Mouse (Mus musculus) right cerebral cortex, adult 2 months (tissue): Measurements from ENCODE around the gene Boc.
A peak's percentile ranks its signal among the peaks of the same experiment; 100 is the strongest.

Experiments
- DNase-seq, 2 experiments: peaks; one replicate each; pipeline ENCODE4 v3.0.0; 2021 to 2022; ENCODE audit warnings: low spot score in 2 of 2

Boc gene

GRCm38 (mm10) chr16:44558471-44559329 lies at the start of gene Boc:
Boc (minus strand) TSS chr16:44558897.
- DNase-seq: peak; percentile 56 to 69

DNA sequence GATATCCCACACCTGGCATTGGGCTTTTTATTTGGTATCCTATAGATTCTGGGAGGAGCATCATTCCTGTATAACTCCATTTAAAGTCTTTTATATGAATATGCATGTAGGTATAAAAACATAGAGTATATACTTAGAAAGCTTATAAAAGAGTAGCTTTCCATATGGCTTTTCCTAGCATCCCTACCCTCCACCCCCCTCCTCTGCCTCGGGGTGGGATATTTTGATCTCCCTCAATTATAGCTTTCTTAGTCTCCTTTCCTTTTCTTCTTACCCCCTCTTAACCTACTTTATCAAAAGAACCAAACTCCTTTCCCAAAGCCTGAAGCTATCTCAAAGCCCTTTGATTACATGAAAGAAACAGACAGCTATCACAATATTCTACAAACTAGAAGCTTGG lies 47.9 kb upstream of the Boc start:
- DNase-seq: no peak

GRCm38 (mm10) chr16:44604021-44604616 lies 45.4 kb upstream of the Boc start:
- DNase-seq: no peak

- DNase-seq: no peak
Measured at GRCm38 (mm10) chr16:44601999-44602794, 43.5 kb upstream of the Boc start.

- DNase-seq: no peak
Measured at GRCm38 (mm10) chr16:44601182-44601581, 42.5 kb upstream of the Boc start.

GRCm38 (mm10) chr16:44597106-44597806 lies 38.6 kb upstream of the Boc start:
- no peak for DNase-seq

DNA sequence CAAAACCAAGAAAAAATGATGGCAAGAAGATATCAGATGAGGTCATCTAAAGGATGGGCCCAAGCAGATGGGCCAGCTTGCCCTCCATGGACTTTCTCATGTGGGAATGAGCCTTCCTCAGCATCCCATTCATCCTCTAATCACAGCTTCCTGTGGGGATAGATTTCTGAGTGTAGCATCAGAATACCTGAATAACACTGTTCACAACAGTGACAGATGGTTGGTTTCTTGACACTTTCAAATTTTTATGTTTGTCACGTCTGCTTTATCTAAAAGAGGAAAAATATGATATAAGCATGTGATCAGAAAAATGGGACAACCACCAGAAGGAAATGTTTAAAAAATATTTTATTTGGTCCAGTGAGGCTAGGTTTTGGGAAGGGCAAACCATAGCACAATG lies 30.8 kb upstream of the Boc start:
- DNase-seq: no peak

DNA sequence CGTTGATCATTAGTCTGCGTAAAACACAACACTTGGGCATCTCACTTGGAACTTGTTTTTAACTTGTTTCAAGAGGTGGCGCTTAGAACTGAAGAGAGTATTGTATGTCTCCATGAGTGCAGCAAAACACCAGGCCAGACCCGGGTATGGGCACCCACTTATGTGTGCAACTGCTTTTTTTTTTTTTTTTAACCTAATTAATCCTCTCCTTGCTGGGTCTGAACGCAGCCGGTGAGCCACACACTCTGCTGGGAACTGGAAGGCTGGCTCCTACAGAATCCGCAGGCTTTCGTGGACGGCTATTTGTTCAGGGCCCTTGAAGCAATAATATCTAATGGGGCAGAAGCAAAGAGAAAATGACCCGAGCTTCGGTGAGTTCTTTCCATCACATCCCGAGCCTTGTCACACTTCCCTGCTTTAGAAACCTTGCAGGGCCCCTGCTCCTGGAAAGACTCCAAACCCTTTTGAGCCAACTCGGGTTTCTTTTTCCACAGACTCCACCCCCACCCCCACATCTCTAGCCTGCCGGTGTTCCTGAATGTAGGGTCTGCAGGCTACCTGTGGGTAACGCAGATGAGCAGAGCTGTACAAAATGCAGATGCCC lies 20.8 kb upstream of the Boc start:
- DNase-seq: no peak

GRCm38 (mm10) chr16:44578551-44578950 lies 19.9 kb upstream of the Boc start:
- no peak for DNase-seq

GRCm38 (mm10) chr16:44568056-44568455 lies 9.4 kb upstream of the Boc start:
- DNase-seq: no peak

- DNase-seq: no peak
Measured at GRCm38 (mm10) chr16:44565328-44566210, 6.9 kb upstream of the Boc start.

- no peak for DNase-seq
Measured at GRCm38 (mm10) chr16:44564359-44564758, 5.7 kb upstream of the Boc start.

- DNase-seq: no peak
Measured at GRCm38 (mm10) chr16:44562061-44562460, 3.4 kb upstream of the Boc start.

DNA sequence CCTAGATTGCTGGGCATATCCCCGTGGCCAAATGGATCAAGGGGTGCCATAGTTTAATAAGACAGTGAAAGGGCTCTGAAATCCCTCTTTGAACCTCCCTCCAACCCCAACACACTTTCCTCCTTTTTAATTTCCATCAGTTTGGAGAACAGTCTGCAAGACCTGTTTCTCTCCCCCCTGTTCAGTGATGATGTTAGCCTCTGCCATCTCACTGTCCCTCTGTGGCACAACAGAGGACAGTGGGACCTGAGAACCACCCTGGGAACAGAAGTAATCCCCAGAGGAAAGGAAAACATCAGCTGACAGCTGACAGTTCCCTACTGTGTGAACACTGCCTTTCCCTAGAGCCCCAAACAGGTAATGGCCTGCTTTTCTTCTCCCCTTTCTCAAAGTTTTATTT lies 1.5 kb upstream of the Boc start:
- DNase-seq: no peak

GRCm38 (mm10) chr16:44559330-44559695 lies 616 bp upstream of the Boc start:
- DNase-seq: no peak

GRCm38 (mm10) chr16:44557661-44558470 lies 831 bp downstream of the Boc start:
- peak; percentile 56 to 72 for DNase-seq

DNA sequence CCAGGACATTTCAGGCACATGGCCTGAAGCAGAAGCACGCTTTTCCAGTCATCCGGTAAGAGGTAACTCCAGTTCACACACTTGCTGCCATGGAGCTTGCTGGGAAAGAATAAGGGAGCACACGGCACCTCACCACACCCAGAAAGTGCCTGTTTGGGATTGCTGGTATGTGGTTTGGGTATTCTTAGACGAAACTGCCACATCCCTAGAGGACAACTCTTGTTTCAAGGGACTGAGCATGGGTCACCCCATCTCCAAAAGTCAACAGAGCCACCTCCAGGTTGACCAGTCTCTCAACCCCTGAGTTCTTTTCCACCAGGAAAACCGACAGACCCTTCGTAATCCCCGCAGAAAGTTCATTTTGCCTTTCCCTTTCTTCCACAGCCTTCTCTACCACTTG lies 1.6 kb downstream of the Boc start:
- DNase-seq: no peak

DNA sequence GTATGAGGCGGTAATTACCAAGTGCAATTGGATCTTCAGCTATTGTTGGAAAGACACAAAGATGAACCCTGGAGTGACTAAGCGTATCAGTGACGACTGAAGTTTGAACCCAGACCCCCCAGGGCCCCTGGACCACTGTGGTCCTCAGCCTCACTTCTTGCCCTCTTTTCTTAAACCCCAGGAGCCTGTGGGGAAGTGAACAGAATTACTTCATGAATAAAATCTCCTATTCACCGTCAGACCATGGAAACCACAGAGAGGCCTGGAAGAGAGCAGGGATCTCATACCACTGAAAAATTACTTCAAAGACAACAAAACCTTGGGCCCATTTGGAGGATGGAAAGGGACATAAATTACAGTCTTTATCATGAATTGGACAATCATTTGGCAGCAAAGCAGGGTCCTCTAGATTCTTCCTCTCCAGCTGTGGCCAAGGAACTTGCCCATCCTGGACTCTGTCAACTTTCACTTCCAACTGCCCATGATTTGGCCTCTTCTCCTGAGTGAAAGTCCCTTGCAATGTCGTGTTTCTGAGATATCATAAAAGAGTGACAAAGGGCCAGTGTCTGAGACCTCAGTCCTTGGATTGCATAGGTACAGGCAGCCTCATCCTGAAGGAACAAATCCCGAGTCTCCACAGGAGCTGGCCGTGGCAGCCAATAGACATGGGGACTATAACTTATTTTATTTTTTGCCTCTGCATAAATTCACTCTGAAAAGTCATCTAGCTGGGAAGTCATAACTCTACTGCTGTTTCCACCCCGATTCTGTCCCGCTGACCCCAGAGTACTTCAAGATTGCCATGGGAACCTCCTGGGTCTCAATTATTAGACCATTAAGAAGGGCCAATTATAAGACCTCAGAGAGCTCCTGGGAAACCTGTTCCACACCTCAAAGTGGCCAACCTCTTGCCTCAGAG lies 2.6 kb downstream of the Boc start:
- no peak for DNase-seq

- no peak for DNase-seq
Measured at GRCm38 (mm10) chr16:44553861-44554260, 4.8 kb downstream of the Boc start.
